Mouse (Mus musculus) brain, embryonic 14.5 days (tissue): ENCODE data around the gene Tut4. TPM values are rescaled to one million over a fixed set of nuclear protein-coding genes. Genes with fewer than 3 reads are reported as not detected.

Experiments used
- DNase-seq: peaks from one replicate; pipeline ENCODE4 v3.0.0-alpha.2; 2011; ENCODE audit warnings: low read depth
- CTCF ChIP-seq: fragments of 200-500 bp; IDR thresholded peaks from 2 replicates; pipeline ENCODE4 v1.5.1; 2012; ENCODE audit warnings: inconsistent platforms, mild to moderate bottlenecking, moderate library complexity, borderline replicate concordance; ENCODE audit not compliant: insufficient read depth, insufficient read length; ENCODE audit errors: extremely low read depth
- POLR2A ChIP-seq: fragments of 200-500 bp; IDR thresholded peaks from 2 replicates; pipeline ENCODE4 v1.6.1; 2012; ENCODE audit warnings: mild to moderate bottlenecking, inconsistent platforms, borderline replicate concordance; ENCODE audit not compliant: poor library complexity, insufficient read depth, insufficient read length, severe bottlenecking; ENCODE audit errors: extremely low read depth
- polyA plus RNA-seq: library from polyadenylated mRNA; depleted of rRNA; stranded (reverse); fragments of >200 nt; gene quantifications from 2 replicates; pipeline ENCODE4 v1.2.3, GENCODE M21; 2012

The Tut4 gene
- polyA plus RNA-seq, 1 experiment, result 158 TPM

GRCm38 (mm10) chr4:108438082-108438840, 21.0 kb upstream of the Tut4 start:
- no peak for DNase-seq
- TF ChIP-seq CTCF, result no peak
- TF ChIP-seq POLR2A, result no peak

GRCm38 (mm10) chr4:108448091-108448490, 11.1 kb upstream of the Tut4 start:
- TF ChIP-seq POLR2A, result no peak
- TF ChIP-seq CTCF, result no peak
- no peak for DNase-seq

- no peak for DNase-seq
- no peak for TF ChIP-seq CTCF
Measured at GRCm38 (mm10) chr4:108456028-108456427, 3.2 kb upstream of the Tut4 start.

- DNase-seq, result peak; percentile 49
- no peak for TF ChIP-seq CTCF
- TF ChIP-seq POLR2A, result no peak
Measured at GRCm38 (mm10) chr4:108458201-108458741, 955 bp upstream of the Tut4 start.

GRCm38 (mm10) chr4:108460156-108460923, 1.1 kb downstream of the Tut4 start:
- no peak for TF ChIP-seq POLR2A
- 0 out of 2 replicates have a peak, but pooled peaks have one; percentile 18 for TF ChIP-seq CTCF
- DNase-seq, result peak; percentile 81

GRCm38 (mm10) chr4:108461262-108461903, 2.2 kb downstream of the Tut4 start:
- TF ChIP-seq POLR2A (no peak), CTCF (no peak)

GRCm38 (mm10) chr4:108473586-108473985, 14.4 kb downstream of the Tut4 start:
- no peak for DNase-seq
- TF ChIP-seq CTCF (no peak), POLR2A (no peak)

More at GRCm38 (mm10) chr4:108461262-108461903, 2.2 kb downstream of the Tut4 start:
- DNase-seq, result no peak

- TF ChIP-seq POLR2A (no peak), CTCF (no peak)
- DNase-seq, result no peak
Measured at GRCm38 (mm10) chr4:108482776-108483175, 23.6 kb downstream of the Tut4 start.

GRCm38 (mm10) chr4:108484230-108484629, 25.0 kb downstream of the Tut4 start:
- DNase-seq, result peak; percentile 22
- no peak for TF ChIP-seq CTCF
- no peak for TF ChIP-seq POLR2A

- no peak for DNase-seq
- TF ChIP-seq POLR2A (no peak), CTCF (no peak)
Measured at GRCm38 (mm10) chr4:108503023-108503422, 43.8 kb downstream of the Tut4 start.

GRCm38 (mm10) chr4:108539701-108540100, 80.5 kb downstream of the Tut4 start:
- TF ChIP-seq POLR2A, result no peak
- no peak for TF ChIP-seq CTCF

More at GRCm38 (mm10) chr4:108539701-108540100, 80.5 kb downstream of the Tut4 start:
- no peak for DNase-seq
